Mouse (Mus musculus): ENCODE data around the gene Doxl2. TPM values are rescaled to one million over a fixed set of nuclear protein-coding genes. Genes with fewer than 3 reads are reported as not detected.

Gene Doxl2
- polyA plus RNA-seq, 1 experiment = 0.05 TPM

- no peaks in the 10 kb centered on the region for H3K27me3 ChIP-seq (ENCODE audit: control insufficient read depth, insufficient read depth, low read length)
- peaks cover 10% of the 10 kb centered on the region for H3K4me1 ChIP-seq (replicated peaks; ENCODE audit: control insufficient read depth, insufficient read depth, low read length)
- no peaks in the 10 kb centered on the region for H3K36me3 ChIP-seq (ENCODE audit: control insufficient read depth, insufficient read depth, low read length)
- no peak for DNase-seq
- H3K27ac ChIP-seq (ENCODE audit: control insufficient read depth, insufficient read depth, low read length) = no peak overlapping the region
- 92% methylated on average over 7 of the region's 7 CpGs for WGBS
- no peak overlapping the region for H3K4me3 ChIP-seq (ENCODE audit: control insufficient read depth, insufficient read depth, low read length)
- no peak for TF ChIP-seq CTCF (IDR thresholded peaks at IDR 0.05; ENCODE audit: borderline replicate concordance, control insufficient read depth, extremely low read depth, insufficient read depth, low read length, poor library complexity)
- no peak for TF ChIP-seq POLR2A (IDR thresholded peaks at IDR 0.05; ENCODE audit: control insufficient read depth, extremely low read depth, insufficient read depth, low read length, poor library complexity)
Measured at GRCm38 (mm10) chr6:49025290-49025689, 50.5 kb downstream of the Doxl2 start.

GRCm38 (mm10) chr6:49026496-49026895, 51.7 kb downstream of the Doxl2 start:
- no peaks in the 10 kb centered on the region for H3K36me3 ChIP-seq (ENCODE audit: control insufficient read depth, insufficient read depth, low read length)
- no peak for DNase-seq
- no peak overlapping the region for H3K27ac ChIP-seq (ENCODE audit: control insufficient read depth, insufficient read depth, low read length)
- TF ChIP-seq CTCF (IDR thresholded peaks at IDR 0.05; ENCODE audit: borderline replicate concordance, control insufficient read depth, extremely low read depth, insufficient read depth, low read length, poor library complexity) = no peak
- TF ChIP-seq POLR2A (IDR thresholded peaks at IDR 0.05; ENCODE audit: control insufficient read depth, extremely low read depth, insufficient read depth, low read length, poor library complexity) = no peak
- no peaks in the 10 kb centered on the region for H3K27me3 ChIP-seq (ENCODE audit: control insufficient read depth, insufficient read depth, low read length)
- WGBS = 52% methylated on average over 5 of the region's 5 CpGs
- no peak overlapping the region for H3K4me3 ChIP-seq (ENCODE audit: control insufficient read depth, insufficient read depth, low read length)
- H3K4me1 ChIP-seq (replicated peaks; ENCODE audit: control insufficient read depth, insufficient read depth, low read length) = peaks cover 3% of the 10 kb centered on the region

GRCm38 (mm10) chr6:49028019-49028418, 53.3 kb downstream of the Doxl2 start:
- Histone ChIP-seq H3K36me3 (ENCODE audit: control insufficient read depth, insufficient read depth, low read length) (no peaks in the 10 kb centered on the region), H3K27me3 (ENCODE audit: control insufficient read depth, insufficient read depth, low read length) (no peaks in the 10 kb centered on the region), H3K27ac (ENCODE audit: control insufficient read depth, insufficient read depth, low read length) (no peak overlapping the region), H3K4me1 (replicated peaks; ENCODE audit: control insufficient read depth, insufficient read depth, low read length) (no peaks in the 10 kb centered on the region; the same call in 1 of the 2 replicates), H3K4me3 (ENCODE audit: control insufficient read depth, insufficient read depth, low read length) (no peak overlapping the region)
- TF ChIP-seq POLR2A (IDR thresholded peaks at IDR 0.05; ENCODE audit: control insufficient read depth, extremely low read depth, insufficient read depth, low read length, poor library complexity) (no peak), CTCF (IDR thresholded peaks at IDR 0.05; ENCODE audit: borderline replicate concordance, control insufficient read depth, extremely low read depth, insufficient read depth, low read length, poor library complexity) (no peak)
- WGBS = 90% methylated on average over 6 of the region's 6 CpGs
- DNase-seq = no peak

Other genes starting within 250 kb of the Doxl2 start
- gene Gimap1, start 235.9 kb upstream of the Doxl2 start, polyA plus RNA-seq (2012; rRNA removed) = 94.7 and 98.1 TPM in 2 replicates
- gene Gimap5, start 228.8 kb upstream of the Doxl2 start, polyA plus RNA-seq (2012; rRNA removed) = 34.0 and 35.3 TPM in 2 replicates
- gene Gimap3, start 204.1 kb upstream of the Doxl2 start, polyA plus RNA-seq (2012; rRNA removed) = 48.2 and 61.3 TPM in 2 replicates
- gene Tmem176a, start 134.0 kb upstream of the Doxl2 start, polyA plus RNA-seq (2012; rRNA removed) = 67.0 and 84.8 TPM in 2 replicates
- gene Tmem176b, start 133.5 kb upstream of the Doxl2 start, polyA plus RNA-seq (2012; rRNA removed) = 206 and 265 TPM in 2 replicates
- gene Aoc1, start 102.1 kb upstream of the Doxl2 start, polyA plus RNA-seq (2012; rRNA removed) = 10.5 and 11.7 TPM in 2 replicates
- 0.13 TPM in 1 of 2 replicates, not detected in the other for gene 1600015I10Rik, start 45.1 kb upstream of the Doxl2 start, polyA plus RNA-seq (2012; rRNA removed)
- 0.11 TPM in 1 of 2 replicates, not detected in the other for gene Svs1, start 11.9 kb downstream of the Doxl2 start, polyA plus RNA-seq (2012; rRNA removed)
- gene Gpnmb, start 61.6 kb downstream of the Doxl2 start, polyA plus RNA-seq (2012; rRNA removed) = 7.8 and 15.2 TPM in 2 replicates
- gene Malsu1, start 98.8 kb downstream of the Doxl2 start, polyA plus RNA-seq (2012; rRNA removed) = 21.0 and 23.8 TPM in 2 replicates
- 1.3 and 1.9 TPM in 2 replicates for gene Igf2bp3, start 240.0 kb downstream of the Doxl2 start, polyA plus RNA-seq (2012; rRNA removed)